Mouse (Mus musculus) G1E (cell line): ENCODE measurements around the gene Gatad2b.

Experiments used
- CTCF ChIP-seq: IDR thresholded peaks from 2 replicates; pipeline ENCODE4 v1.5.1; 2012; ENCODE audit warnings: low read depth, low read length, inconsistent platforms, mixed read lengths
- GATA1 ChIP-seq: IDR thresholded peaks from 2 replicates; pipeline ENCODE4 v1.6.1; 2012; ENCODE audit warnings: borderline replicate concordance, low read length, inconsistent platforms, mixed read lengths

- no peak for TF ChIP-seq CTCF
- TF ChIP-seq GATA1, result no peak
Measured at GRCm38 (mm10) chr3:90359230-90359629, 66.3 kb downstream of the Gatad2b start.
